Mouse (Mus musculus) ES-Bruce4 (cell line): ENCODE data around the gene Akap13. TPM values are rescaled to one million over a fixed set of nuclear protein-coding genes. Genes with fewer than 3 reads are reported as not detected.

Experiments
- H3K27ac ChIP-seq: 2 replicates; pipeline ENCODE4 v1.5.1; 2012; ENCODE audit warnings: low read length, inconsistent platforms; ENCODE audit not compliant: insufficient read depth
- H3K27me3 ChIP-seq: 2 replicates; pipeline ENCODE4 v1.6.1; 2012; ENCODE audit warnings: mild to moderate bottlenecking, low read length, inconsistent platforms; ENCODE audit not compliant: control insufficient read depth, poor library complexity, insufficient read depth, severe bottlenecking
- H3K36me3 ChIP-seq: 2 replicates; pipeline ENCODE4 v1.6.1; 2012; ENCODE audit warnings: inconsistent platforms, mild to moderate bottlenecking, low read length, moderate library complexity; ENCODE audit not compliant: control insufficient read depth, poor library complexity, insufficient read depth, severe bottlenecking
- H3K4me1 ChIP-seq: one replicate; pipeline ENCODE4 v1.8.1; 2011; ENCODE audit warnings: low read length; ENCODE audit not compliant: control insufficient read depth, insufficient read depth
- H3K4me3 ChIP-seq: 2 replicates; pipeline ENCODE4 v1.5.1; 2011; ENCODE audit warnings: low read depth, mild to moderate bottlenecking, low read length
- H3K9ac ChIP-seq: 2 replicates; pipeline ENCODE4 v1.6.1; 2012; ENCODE audit warnings: low read depth, mild to moderate bottlenecking, inconsistent platforms; ENCODE audit not compliant: poor library complexity, severe bottlenecking
- H3K9me3 ChIP-seq: replicated peaks from 2 replicates; pipeline ENCODE4 v1.6.1; 2012; ENCODE audit warnings: mild to moderate bottlenecking, low read length, inconsistent platforms; ENCODE audit not compliant: control insufficient read depth, poor library complexity, insufficient read depth, severe bottlenecking
- CTCF ChIP-seq: IDR thresholded peaks from one replicate; pipeline ENCODE4 v1.8.1; 2011; ENCODE audit warnings: low read depth, low read length
- EP300 ChIP-seq: IDR thresholded peaks from 2 replicates; pipeline ENCODE4 v1.6.1; 2011; ENCODE audit warnings: low read depth, low read length; ENCODE audit not compliant: insufficient read depth
- POLR2A ChIP-seq: IDR thresholded peaks from one replicate; pipeline ENCODE4 v1.8.1; 2011; ENCODE audit warnings: low read length; ENCODE audit not compliant: insufficient read depth
- polyA plus RNA-seq: library from polyadenylated mRNA; stranded (reverse); fragments of >200 nt; gene quantifications from 2 replicates; pipeline ENCODE4 v1.2.4, GENCODE M21; 2011; ENCODE audit warnings: low read depth; ENCODE audit not compliant: missing spikeins, insufficient read depth, insufficient read length

The Akap13 gene
- polyA plus RNA-seq, 1 experiment, result 27.4 TPM

- no peak overlapping the region for H3K27ac ChIP-seq
- no peaks in the 10 kb centered on the region for H3K27me3 ChIP-seq
- no peak for TF ChIP-seq POLR2A
- TF ChIP-seq EP300, result no peak
- no peak for TF ChIP-seq CTCF
- no peaks in the 10 kb centered on the region for H3K4me1 ChIP-seq
- no peak overlapping the region for H3K4me3 ChIP-seq
- no peaks in the 10 kb centered on the region for H3K36me3 ChIP-seq
- H3K9me3 ChIP-seq, result no peaks in the 10 kb centered on the region
- no peak overlapping the region for H3K9ac ChIP-seq
Measured at GRCm38 (mm10) chr7:75607248-75607647, 151.9 kb downstream of the Akap13 start.

DNA sequence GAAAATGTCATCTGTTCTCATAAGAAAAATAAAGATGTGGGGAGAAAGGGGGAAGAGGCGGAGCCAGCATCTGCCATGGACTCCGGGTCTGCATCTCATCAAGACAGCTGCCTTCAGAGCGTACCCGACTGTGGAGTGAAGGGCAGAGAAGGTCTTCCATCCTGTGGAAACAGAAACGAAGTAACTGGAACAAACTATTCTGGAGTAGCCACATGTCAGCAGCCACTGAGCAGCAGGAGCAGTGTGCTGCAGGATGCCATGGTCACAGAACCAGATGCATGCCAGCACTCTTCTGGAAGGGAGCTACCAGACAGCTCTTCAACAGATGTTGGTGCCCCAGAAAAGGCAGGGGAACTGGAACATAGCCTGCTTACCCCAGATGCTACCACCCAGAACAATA lies 153.4 kb downstream of the Akap13 start:
- TF ChIP-seq POLR2A (no peak), EP300 (no peak), CTCF (no peak)
- Histone ChIP-seq H3K4me1 (no peaks in the 10 kb centered on the region), H3K9ac (no peak overlapping the region), H3K4me3 (no peak overlapping the region), H3K27ac (no peak overlapping the region), H3K27me3 (no peaks in the 10 kb centered on the region), H3K36me3 (no peaks in the 10 kb centered on the region), H3K9me3 (no peaks in the 10 kb centered on the region)

GRCm38 (mm10) chr7:75609456-75610262 lies 154.3 kb downstream of the Akap13 start:
- Histone ChIP-seq H3K9ac (no peak overlapping the region), H3K36me3 (no peaks in the 10 kb centered on the region), H3K9me3 (no peaks in the 10 kb centered on the region), H3K4me3 (no peak overlapping the region), H3K27me3 (no peaks in the 10 kb centered on the region), H3K4me1 (no peaks in the 10 kb centered on the region), H3K27ac (no peak overlapping the region)
- TF ChIP-seq CTCF (peak; percentile 21), POLR2A (no peak)

DNA sequence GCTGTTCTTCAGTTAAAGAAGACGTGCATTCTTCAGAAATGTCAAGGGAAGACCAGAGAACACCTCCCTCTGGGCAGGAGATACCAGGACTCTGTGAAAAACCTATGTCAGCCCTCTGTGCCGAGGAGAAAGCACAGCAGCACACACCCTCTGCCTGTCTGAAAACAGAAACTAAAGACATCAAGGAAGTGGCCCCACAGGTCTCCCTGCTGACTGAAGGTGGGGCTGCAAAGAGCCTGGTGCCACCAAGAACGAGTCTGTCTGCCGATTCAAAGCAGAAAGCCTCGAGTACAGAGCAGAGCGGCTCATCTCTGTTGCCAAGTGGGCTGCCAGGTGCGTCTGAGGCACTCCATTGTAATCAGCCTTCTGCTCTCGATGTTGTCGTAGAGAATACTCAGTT lies 155.1 kb downstream of the Akap13 start:
- Histone ChIP-seq H3K27me3 (no peaks in the 10 kb centered on the region), H3K9me3 (no peaks in the 10 kb centered on the region), H3K4me3 (no peak overlapping the region), H3K36me3 (no peaks in the 10 kb centered on the region), H3K9ac (no peak overlapping the region), H3K27ac (no peak overlapping the region), H3K4me1 (no peaks in the 10 kb centered on the region)
- TF ChIP-seq EP300 (no peak), POLR2A (no peak), CTCF (no peak)

DNA sequence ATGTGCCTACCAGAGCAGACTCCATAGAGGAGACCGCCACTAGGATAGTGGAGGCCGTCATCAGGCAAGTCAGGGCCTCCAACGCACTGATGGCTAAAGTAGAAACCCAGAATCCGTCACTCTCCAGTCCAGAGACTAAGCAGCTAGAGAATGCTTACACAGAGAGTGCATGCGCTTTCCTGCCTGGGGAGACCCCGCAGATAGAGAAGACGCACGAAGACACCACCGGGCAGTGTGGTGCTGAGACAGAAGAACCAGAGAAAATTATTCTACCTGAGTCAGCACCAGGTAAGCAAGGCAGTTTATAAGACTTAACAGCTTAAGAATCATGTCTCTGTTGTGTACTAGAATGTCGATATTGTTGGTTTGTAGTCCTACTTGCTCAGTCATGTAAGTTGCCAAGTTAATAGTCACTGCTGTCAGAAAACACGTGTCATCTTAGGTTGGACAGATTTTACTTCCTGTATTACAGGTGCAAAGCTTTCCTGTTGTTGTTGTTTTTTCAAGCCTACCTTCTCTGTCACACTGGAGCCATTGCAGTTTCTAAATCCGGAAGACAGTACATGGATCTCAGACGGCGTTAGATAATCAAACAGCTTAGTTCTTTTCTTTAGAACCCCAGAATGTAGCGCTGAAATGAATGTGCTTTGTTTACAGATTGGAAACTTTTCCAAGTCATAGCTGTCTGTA lies 156.1 kb downstream of the Akap13 start:
- Histone ChIP-seq H3K27me3 (no peaks in the 10 kb centered on the region), H3K27ac (no peak overlapping the region), H3K36me3 (no peaks in the 10 kb centered on the region), H3K9me3 (no peaks in the 10 kb centered on the region), H3K9ac (no peak overlapping the region), H3K4me3 (no peak overlapping the region), H3K4me1 (no peaks in the 10 kb centered on the region)
- TF ChIP-seq POLR2A (no peak), EP300 (no peak)

DNA sequence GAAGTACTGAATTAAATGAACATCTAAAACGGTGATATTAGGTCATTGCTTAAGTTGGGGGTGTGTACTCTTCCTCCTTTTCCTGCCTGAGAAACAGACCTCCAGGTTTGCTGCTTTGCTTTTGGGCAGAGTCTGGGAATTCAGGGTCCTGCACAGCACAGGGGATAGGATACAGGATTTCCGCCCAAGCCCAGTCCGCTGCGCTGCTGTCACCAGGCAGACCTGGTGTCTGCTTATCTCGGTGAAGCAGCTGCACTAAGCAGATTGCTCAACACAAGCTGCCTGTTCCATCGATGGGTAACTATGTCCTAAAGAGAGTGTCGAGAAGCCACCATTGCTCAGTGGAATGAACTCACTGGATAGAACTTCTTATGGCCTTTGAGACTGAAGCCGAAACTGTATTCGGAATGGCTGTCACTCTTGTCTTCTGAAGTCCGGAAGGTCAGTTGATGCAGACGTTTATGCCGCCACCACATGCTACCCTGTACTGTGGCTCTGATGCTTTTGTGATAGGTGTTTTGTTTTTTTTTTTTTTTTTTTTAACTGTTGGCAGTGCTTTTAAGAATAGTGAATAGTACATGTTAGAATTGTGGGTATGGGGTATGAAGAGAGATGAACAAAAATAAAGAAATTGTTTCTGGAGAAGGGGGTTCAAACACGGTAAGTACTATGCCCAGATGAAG lies 156.8 kb downstream of the Akap13 start:
- no peaks in the 10 kb centered on the region for H3K36me3 ChIP-seq
- no peak overlapping the region for H3K4me3 ChIP-seq
- H3K9me3 ChIP-seq, result no peaks in the 10 kb centered on the region
- H3K27ac ChIP-seq, result no peak overlapping the region
- TF ChIP-seq CTCF (no peak), POLR2A (no peak), EP300 (no peak)
- no peaks in the 10 kb centered on the region for H3K27me3 ChIP-seq
- H3K9ac ChIP-seq, result no peak overlapping the region
- H3K4me1 ChIP-seq, result no peaks in the 10 kb centered on the region
